Mouse (Mus musculus): ENCODE results near the gene Ipo11.

DNA sequence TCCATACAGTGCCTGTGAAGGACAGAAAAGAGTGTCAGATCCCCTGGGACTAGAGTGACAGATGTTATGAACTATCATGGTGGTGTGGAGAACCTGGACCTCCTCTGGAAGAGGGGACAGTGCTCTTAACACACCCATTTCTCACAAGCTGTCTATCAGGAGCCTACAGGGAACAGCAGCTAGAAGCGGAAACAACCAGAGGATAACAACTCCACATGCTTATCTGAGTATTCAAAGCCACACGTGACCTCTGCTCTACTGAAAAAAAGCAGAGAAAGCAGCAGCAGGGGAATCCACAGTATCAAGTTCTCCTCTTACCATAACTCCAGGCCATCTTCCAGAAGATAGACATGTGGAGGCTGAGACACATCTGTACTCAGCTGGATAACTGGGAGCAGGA, 71.2 kb downstream of the Ipo11 start:
- TF ChIP-seq EP300 (optimal IDR thresholded peaks at IDR 0.05), result no peak
- no peak for TF ChIP-seq CTCF (IDR thresholded peaks at IDR 0.05; ENCODE audit: low read depth)

Data from stomach, postnatal 0 days (tissue).